17 mouse cellular contexts compared by ENCODE assay signal in the genomic region with DNA sequence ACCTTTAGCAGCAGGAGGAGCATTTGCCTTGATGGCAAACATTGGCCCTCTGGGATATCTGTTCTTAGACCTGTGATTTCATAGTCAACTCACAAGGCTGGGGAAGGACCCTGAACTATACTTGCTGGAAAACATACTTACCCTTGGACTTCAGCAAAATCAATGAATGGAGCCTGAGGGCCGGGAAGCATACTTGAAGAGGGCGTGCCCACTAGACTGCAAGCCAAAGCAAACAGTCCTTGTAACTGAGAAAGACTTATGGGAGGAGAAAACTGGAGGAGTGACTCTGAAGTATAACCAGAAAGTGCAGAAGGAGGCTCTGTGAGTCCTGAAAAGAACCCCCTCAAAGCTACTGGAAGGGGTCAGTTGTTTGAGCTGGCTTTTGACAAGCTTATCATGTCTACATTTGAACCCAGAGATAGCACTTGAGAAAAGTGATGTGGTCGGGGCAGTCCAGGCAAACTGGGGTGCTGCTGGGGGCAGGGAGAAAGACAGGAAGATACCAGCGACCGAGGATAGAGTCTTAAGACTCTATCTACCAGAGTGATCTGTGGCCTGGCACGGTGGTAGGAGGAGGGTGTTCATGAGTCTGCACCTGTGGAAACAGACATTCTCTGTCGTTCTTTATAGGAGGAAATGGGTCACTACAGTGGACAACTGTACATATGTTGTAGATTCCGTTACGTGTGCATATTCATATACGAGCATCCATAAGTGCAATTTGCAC. TPM values are rescaled to one million over a fixed set of nuclear protein-coding genes. Genes with fewer than 3 reads are reported as not detected.
A peak's percentile ranks its signal among the peaks of the same experiment; 100 is the strongest.
DNase-seq lines count a peak whose midpoint lies in the region; ATAC-seq and TF ChIP-seq lines count a peak whose summit lies in the region.
"Had no signal": no experiment of that assay in that cellular context is flagged by ENCODE, and none has a peak within 500 bp of the region (broad histone marks: within the 10 kb centered on the region; RNA-seq: fewer than 3 reads in every experiment).

No protein-coding gene starts in this region.

- WGBS in intestine, postnatal 0 days = 56% methylated on average over 10 of the region's 10 CpGs
- 96% methylated on average over 10 of the region's 10 CpGs for WGBS in forebrain, embryonic 15.5 days
- 96% methylated on average over 10 of the region's 10 CpGs for WGBS in hindbrain, embryonic 11.5 days

- no peak overlapping the region for H3K4me3 ChIP-seq in gastrocnemius, adult 2 months
- no peak overlapping the region for H3K4me3 ChIP-seq in intestine, postnatal 0 days (ENCODE audit: low read depth, low read length)
- H3K4me3 ChIP-seq in forebrain, embryonic 15.5 days = no peak overlapping the region
- no peak overlapping the region for H3K4me3 ChIP-seq in hindbrain, embryonic 11.5 days (ENCODE audit: low read depth, low read length)
- H3K4me3 ChIP-seq: embryonic facial prominence, embryonic 13.5 days; liver, embryonic 15.5 days had no signal

- peaks cover 30% of the 10 kb centered on the region for H3K4me1 ChIP-seq in intestine, postnatal 0 days (replicated peaks; ENCODE audit: control insufficient read depth, insufficient read depth, low read length)
- H3K4me1 ChIP-seq in forebrain, embryonic 15.5 days = 0 out of 2 replicates have a peak, but pooled peaks cover 3% of the 10 kb centered on the region
- H3K4me1 ChIP-seq in hindbrain, embryonic 11.5 days (replicated peaks; ENCODE audit: control insufficient read depth, insufficient read depth, low read length) = no peaks in the 10 kb centered on the region

- intact Hi-C loops in gastrocnemius, adult 2 months (cut with DNase I) = no loop called here

- H3K27ac ChIP-seq in gastrocnemius, adult 2 months = peak overlapping the region; percentile 88
- H3K27ac ChIP-seq in intestine, postnatal 0 days (ENCODE audit: low read depth, low read length) = peak overlapping the region; percentile 57
- no peak overlapping the region for H3K27ac ChIP-seq in forebrain, embryonic 15.5 days (replicated peaks)
- no peak overlapping the region for H3K27ac ChIP-seq in hindbrain, embryonic 11.5 days (ENCODE audit: low read depth, low read length)
- H3K27ac ChIP-seq: embryonic facial prominence, embryonic 13.5 days; liver, embryonic 15.5 days had no signal

- no peak for TF ChIP-seq CTCF in gastrocnemius, adult 2 months (IDR thresholded peaks at IDR 0.05)
- no peak for TF ChIP-seq CTCF in intestine, postnatal 0 days (IDR thresholded peaks at IDR 0.05; ENCODE audit: low read depth)

- H3K36me3 ChIP-seq in intestine, postnatal 0 days (ENCODE audit: control insufficient read depth, insufficient read depth) = no peaks in the 10 kb centered on the region
- no peaks in the 10 kb centered on the region for H3K36me3 ChIP-seq in forebrain, embryonic 15.5 days
- H3K36me3 ChIP-seq in hindbrain, embryonic 11.5 days (ENCODE audit: control insufficient read depth, insufficient read depth, low read length) = no peaks in the 10 kb centered on the region
- H3K36me3 ChIP-seq: embryonic facial prominence, embryonic 13.5 days; liver, embryonic 15.5 days had no signal

- H3K9me3 ChIP-seq in intestine, postnatal 0 days (ENCODE audit: control insufficient read depth) = no peaks in the 10 kb centered on the region
- no peaks in the 10 kb centered on the region for H3K9me3 ChIP-seq in forebrain, embryonic 15.5 days
- H3K9me3 ChIP-seq in hindbrain, embryonic 11.5 days (ENCODE audit: control insufficient read depth, low read length) = no peaks in the 10 kb centered on the region
- H3K9me3 ChIP-seq: embryonic facial prominence, embryonic 13.5 days; liver, embryonic 15.5 days had no signal

- H3K4me2 ChIP-seq in intestine, postnatal 0 days (replicated peaks; ENCODE audit: low read depth) = peak overlapping the region; percentile 41
- no peak overlapping the region for H3K4me2 ChIP-seq in forebrain, embryonic 15.5 days (replicated peaks)
- no peak overlapping the region for H3K4me2 ChIP-seq in hindbrain, embryonic 11.5 days (replicated peaks; ENCODE audit: low read depth, low read length)
- H3K4me2 ChIP-seq: embryonic facial prominence, embryonic 13.5 days; liver, embryonic 15.5 days had no signal

- no peaks in the 10 kb centered on the region for H3K27me3 ChIP-seq in intestine, postnatal 0 days (replicated peaks; ENCODE audit: control insufficient read depth, insufficient read depth, low read length)
- H3K27me3 ChIP-seq in forebrain, embryonic 15.5 days = no peaks in the 10 kb centered on the region
- no peaks in the 10 kb centered on the region for H3K27me3 ChIP-seq in hindbrain, embryonic 11.5 days (ENCODE audit: control insufficient read depth, insufficient read depth, low read length)
- H3K27me3 ChIP-seq: embryonic facial prominence, embryonic 13.5 days; liver, embryonic 15.5 days had no signal

- ATAC-seq in intestine, postnatal 0 days = peak; percentile 87
- ATAC-seq in forebrain, embryonic 15.5 days (replicated peaks) = no peak
- no peak for ATAC-seq in hindbrain, embryonic 11.5 days (ENCODE audit: low FRiP score)
- ATAC-seq: forebrain, postnatal 0 days had no signal

- no peak overlapping the region for H3K9ac ChIP-seq in intestine, postnatal 0 days (ENCODE audit: low read depth, low read length)
- H3K9ac ChIP-seq in forebrain, embryonic 15.5 days (replicated peaks) = no peak overlapping the region
- no peak overlapping the region for H3K9ac ChIP-seq in hindbrain, embryonic 11.5 days (ENCODE audit: low read depth, low read length)
- H3K9ac ChIP-seq: embryonic facial prominence, embryonic 13.5 days; forebrain, postnatal 0 days; liver, embryonic 15.5 days had no signal

- peak; percentile 33 for DNase-seq in gastrocnemius, adult 2 months
- no peak for DNase-seq in gastrocnemius, adult 8-10 months (ENCODE audit: low spot score in 2 of 2)
- peak; percentile 79 for DNase-seq in NIH3T3 (ENCODE audit: low read depth)
- DNase-seq in lung, postnatal 4 days = peak; percentile 50 to 69
- no peak for DNase-seq in embryo, embryonic 10 days (ENCODE audit: low spot score)
- DNase-seq in hindbrain, embryonic 11.5 days (ENCODE audit: low spot score) = no peak
- DNase-seq: adrenal gland, postnatal 36 days; cerebellum, adult 18-20 months; forebrain, postnatal 0 days; gastrocnemius, postnatal 36 days; kidney, adult 18-20 months; left cerebral cortex, postnatal 4 days; midbrain, embryonic 14.5 days had no signal

RNA-seq across cellular contexts. Expression of gene Crim1, which starts 18.6 kb away (rescaled TPM):
- total RNA-seq in gastrocnemius, adult 2 months (2021) = 10 to 100 TPM; 37.5 to 46.3 TPM
- 10 to 100 TPM; 57.1 to 90.0 (median 73.6) TPM for total RNA-seq in gastrocnemius, adult 8-10 months (2022)
- polyA plus RNA-seq in intestine, postnatal 0 days (2015; fragmentation: Nextera tagmentation; extraction: Ambion mirVana) = 7.7 and 9.0 TPM in 2 replicates
- polyA plus RNA-seq in forebrain, embryonic 15.5 days (2015; fragmentation: Nextera tagmentation; extraction: Ambion mirVana) = 6.7 and 7.3 TPM in 2 replicates
- 5.8 TPM in 2 replicates for polyA plus RNA-seq in hindbrain, embryonic 11.5 days (2014; fragmentation: Nextera tagmentation; extraction: Ambion mirVana)

Comparison
In these comparisons a context has a peak if more than half of its experiments do, and no peak if none do; other contexts are left out.
1. DNase-seq: peak in gastrocnemius, adult 2 months (single experiment), NIH3T3 (single experiment) and lung, postnatal 4 days (2 of 2); none in gastrocnemius, adult 8-10 months (0 of 2), embryo, embryonic 10 days (single experiment) and hindbrain, embryonic 11.5 days (single experiment).
2. H3K27ac ChIP-seq: peak in gastrocnemius, adult 2 months (single experiment) and intestine, postnatal 0 days (single experiment); none in forebrain, embryonic 15.5 days (single experiment) and hindbrain, embryonic 11.5 days (single experiment).